Mouse (Mus musculus) spleen, postnatal 14 days (tissue): ENCODE results near the gene Midn.

Experiments used
- DNase-seq, 2 experiments: peaks; one replicate each; pipeline ENCODE4 v3.0.0; 2021 to 2022; ENCODE audit warnings: low spot score in 2 of 2

Gene Midn

DNA sequence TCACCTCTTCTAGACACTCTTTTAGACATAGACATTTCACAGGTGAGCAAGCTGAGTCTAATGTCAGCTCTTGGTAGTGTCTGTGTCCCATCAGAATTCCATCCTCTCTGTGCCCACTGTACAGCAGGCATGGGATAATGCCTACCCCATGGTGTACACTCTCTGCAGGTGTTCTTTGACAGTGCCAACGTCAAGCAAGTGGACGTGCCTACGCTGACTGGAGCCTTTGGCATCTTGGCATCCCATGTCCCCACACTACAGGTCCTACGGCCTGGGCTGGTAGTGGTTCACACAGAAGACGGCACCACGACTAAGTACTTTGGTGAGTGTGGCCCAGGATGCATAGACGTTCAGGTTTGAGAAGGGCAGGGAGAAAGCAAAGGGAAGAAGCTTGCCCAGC lies 4.4 kb upstream of the Midn start:
- no peak for DNase-seq

DNA sequence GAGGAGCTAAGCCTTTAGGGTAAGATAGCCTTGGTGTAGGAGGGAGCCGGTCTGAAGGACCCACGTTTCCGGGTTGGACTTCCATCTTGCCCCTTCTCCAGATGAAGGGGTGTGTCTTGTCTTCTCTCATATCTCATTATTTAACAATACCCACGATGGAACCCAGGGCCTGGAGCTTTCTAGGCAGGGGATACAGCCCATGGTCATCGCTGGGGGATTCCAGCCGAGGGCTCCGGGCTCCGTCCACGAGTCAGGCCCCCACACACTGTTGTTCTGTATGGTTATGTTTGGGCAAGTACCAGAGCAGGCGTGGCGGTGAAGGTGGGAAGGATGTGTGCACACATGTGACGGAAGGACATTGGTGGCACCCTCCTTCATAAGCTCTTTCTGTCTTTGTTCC lies 3.9 kb upstream of the Midn start:
- no peak for DNase-seq

- DNase-seq: peak; percentile 67 to 75
Measured at GRCm38 (mm10) chr10:80144864-80145838, 2.9 kb upstream of the Midn start.

DNA sequence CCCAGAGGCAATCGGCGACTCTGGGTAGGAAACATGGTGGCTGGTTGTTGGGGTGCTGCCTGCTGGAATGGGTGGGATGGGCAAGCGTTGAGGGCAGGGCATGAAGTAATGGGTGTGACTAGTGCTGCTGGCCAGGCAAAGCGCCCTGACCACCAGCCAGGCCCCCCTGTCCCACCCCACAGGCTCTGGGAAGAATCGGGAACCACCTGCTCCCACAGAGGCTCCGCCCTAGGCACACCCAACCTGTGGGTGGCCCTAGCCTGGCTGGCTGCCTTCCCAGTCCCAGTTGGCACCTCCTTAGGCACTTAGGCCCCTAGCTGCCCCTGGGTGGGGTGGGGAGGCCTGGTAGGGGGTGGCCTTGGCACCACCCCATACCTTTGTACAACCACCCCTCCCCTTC lies 2.2 kb upstream of the Midn start:
- DNase-seq: peak in 1 of 2 experiments; percentile 48

GRCm38 (mm10) chr10:80146568-80147011 lies 1.5 kb upstream of the Midn start:
- DNase-seq: no peak

DNA sequence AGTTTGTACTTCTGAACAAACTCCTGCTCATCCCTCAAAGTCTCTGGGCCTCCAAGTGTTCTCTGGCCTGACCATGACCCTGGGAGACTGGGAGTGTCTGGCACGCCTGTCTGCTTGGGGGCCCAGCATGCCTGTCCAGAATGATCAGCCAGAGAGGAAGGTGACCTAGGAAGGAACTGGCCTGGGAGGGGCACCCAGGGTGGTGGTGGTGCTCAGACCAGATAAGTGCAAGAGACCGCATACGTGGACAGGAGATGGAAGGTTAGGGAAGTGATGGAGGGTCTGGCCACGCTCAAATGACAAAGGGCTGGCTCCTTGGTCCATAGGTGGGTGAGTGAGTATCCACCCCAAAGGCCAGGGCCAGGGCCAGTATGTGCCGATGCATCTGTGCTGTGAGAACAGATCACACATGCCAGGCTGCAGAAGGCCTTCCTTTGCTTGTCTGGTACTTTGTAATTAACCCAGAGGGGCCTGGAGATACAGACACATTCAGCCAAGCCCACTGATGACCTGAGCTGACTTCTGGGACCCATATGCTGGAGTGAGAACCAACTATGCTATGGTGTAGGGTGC lies 840 bp upstream of the Midn start:
- DNase-seq: no peak

DNA sequence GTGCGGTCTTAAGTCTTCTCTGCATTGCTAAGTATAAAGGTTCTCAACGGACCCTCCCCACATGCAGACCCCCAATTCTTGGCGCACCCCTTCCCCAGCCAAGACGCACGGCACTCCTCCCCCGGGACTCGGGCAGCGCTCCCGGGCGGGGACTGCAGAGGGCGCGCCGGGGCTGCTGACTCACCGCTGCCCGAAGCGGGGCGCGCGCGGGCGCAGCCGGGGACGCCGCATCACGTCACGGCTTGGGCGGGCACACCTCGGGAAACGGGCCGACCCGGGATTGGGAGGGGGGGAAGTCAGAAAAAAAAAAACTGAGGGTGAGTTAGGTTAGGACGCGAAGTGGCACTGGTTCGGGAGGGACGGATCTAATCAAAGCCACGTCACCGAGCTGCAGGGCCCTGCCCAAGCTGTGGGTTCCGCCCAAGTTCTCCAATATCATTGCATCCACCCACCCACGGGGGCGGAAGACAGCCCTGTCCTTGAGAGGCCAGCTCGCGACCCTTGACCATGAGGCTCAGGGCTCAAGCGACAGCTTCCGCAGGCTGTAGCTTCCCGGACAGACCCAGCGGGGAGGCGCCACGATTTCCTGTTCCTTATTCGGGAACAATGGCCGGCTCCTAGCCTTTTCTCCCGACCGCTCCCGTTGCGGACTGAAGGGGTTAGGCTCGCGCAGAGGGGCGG lies 678 bp downstream of the Midn start:
- DNase-seq: peak; percentile 87 to 91

GRCm38 (mm10) chr10:80149291-80150225 lies 1.5 kb downstream of the Midn start:
- peak; percentile 91 for DNase-seq

DNA sequence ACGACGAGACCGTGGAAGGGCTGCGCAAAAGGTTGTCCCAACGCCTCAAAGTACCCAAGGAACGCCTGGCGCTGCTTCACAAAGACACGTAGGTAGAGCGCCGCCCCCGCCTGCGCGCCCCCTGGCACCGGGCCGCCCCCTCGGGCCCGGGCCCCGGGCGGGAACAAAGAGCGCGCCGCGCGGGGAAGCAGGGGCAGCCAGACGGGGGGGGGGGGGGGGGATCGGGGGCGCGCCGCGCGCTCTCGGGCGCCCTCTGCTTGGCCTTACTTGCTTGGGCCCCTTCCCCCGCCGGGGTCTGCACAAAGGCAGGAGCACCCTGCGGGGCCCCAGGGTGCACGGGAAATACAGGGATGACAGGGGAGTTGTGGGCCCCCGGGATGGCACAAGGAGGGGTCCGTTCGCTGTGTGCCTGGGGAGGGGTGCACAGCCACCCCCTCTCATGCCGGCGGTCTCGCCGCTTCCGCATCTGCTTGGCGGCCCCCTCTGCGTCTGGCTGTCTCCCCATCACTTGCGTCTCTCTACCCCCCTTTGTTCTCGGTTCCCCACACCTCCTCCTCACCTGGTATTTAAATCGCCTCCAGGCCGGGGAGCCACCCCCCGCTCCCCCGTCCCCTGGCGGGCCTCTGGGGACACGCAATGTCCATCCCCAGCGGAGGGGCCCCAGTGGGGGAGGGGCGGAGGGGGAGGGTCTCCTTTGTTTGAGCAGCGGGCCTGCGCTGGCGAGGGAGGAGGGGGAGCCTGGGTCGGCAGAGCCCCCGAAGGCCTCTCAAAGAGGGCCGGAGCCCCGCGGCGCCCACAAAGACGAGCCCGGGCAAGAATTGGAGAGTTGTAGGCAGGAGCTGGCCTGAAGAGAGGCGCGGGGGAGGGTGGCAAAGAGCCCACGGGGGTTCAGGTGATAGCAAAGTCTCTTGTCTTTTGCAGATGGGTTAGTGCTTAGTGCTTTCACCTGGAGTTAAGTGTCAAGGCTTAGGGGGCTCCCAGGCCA lies 2.4 kb downstream of the Midn start:
- peak; percentile 40 to 58 for DNase-seq

DNA sequence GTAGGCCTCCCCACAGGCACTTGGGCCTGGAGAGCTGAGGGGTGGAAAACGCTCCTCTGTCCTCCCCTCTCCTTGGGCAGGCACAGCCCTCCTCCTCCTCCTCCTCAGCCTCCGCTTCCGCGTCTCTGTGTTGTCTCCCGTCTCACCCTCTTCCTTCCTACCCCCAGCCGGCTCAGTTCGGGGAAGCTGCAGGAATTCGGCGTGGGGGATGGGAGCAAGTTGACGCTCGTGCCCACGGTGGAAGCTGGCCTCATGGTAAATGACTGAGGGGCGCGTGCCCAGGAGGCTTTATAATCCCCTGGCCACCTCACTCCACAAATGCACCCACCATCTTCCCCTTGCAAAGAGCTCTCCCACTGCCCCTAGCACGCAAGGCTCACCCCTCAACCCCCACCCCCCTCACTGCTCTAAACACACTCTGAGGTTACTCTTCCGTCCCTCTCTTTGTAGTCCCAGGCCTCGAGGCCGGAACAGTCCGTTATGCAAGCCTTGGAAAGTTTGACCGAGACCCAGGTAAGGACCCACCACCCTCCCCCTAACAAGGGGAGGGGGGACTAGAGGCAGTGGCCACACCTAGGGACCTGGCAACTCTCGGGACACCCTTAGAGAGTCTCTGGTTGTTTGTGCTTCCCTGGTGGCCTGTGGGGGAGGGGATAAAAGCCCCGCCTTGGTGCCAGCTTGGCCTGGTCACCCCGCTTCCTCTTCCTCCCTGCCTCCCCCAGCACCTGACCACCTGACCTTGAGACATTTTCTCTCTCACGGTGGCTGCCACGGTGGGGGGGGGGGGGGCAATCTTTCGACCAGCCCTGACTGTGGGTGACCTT lies 3.4 kb downstream of the Midn start:
- DNase-seq: peak; percentile 53 to 61

GRCm38 (mm10) chr10:80152071-80152872 lies 4.2 kb downstream of the Midn start:
- DNase-seq: no peak

- no peak for DNase-seq
Measured at GRCm38 (mm10) chr10:80152873-80153260, 4.8 kb downstream of the Midn start.

GRCm38 (mm10) chr10:80153713-80154112 lies 5.6 kb downstream of the Midn start:
- no peak for DNase-seq

GRCm38 (mm10) chr10:80154384-80154783 lies 6.3 kb downstream of the Midn start:
- DNase-seq: no peak

DNA sequence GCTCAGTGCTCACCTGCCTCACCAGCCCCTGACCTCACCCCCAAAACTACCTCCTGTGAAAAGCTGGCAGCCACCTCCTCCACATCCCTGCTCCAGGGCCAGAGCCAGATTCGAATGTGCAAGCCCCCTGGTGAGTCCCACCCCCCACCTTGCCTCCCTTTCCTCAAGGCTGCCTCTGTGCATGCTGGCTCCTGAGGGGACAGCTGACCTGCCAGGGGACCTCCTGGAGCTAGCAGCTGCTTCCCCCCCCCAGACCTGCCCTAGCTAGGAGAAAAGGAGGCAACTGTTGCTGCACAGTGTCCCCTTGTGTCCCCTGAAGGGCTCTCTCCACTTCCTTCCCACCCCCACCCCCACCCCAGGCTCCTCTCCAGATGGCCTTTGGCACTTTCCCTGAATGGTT lies 7.2 kb downstream of the Midn start:
- DNase-seq: no peak

GRCm38 (mm10) chr10:80156002-80156751 lies 8.1 kb downstream of the Midn start:
- no peak for DNase-seq

- no peak for DNase-seq
Measured at GRCm38 (mm10) chr10:80156752-80157053, 8.6 kb downstream of the Midn start.
